Comparison of ENCODE assay signal across 15 mouse cellular contexts in genomic region chr3:122474796-122475195, GRCm38 (mm10).
A peak's percentile ranks its signal among the peaks of the same experiment; 100 is the strongest.
DNase-seq lines count a peak whose midpoint lies in the region; ATAC-seq and TF ChIP-seq lines count a peak whose summit lies in the region.
"Had no signal": no experiment of that assay in that cellular context is flagged by ENCODE, and none has a peak within 500 bp of the region (broad histone marks: within the 10 kb centered on the region; RNA-seq: fewer than 3 reads in every experiment).

No protein-coding gene starts in this region.

- H3K9ac ChIP-seq in hindbrain, embryonic 13.5 days = no peak overlapping the region
- no peak overlapping the region for H3K9ac ChIP-seq in forebrain, embryonic 12.5 days
- H3K9ac ChIP-seq in midbrain, embryonic 13.5 days (replicated peaks) = no peak overlapping the region
- no peak overlapping the region for H3K9ac ChIP-seq in kidney, embryonic 16.5 days (replicated peaks; ENCODE audit: low read length)
- H3K9ac ChIP-seq: kidney, embryonic 15.5 days; limb, embryonic 15.5 days; lung, embryonic 14.5 days; stomach, embryonic 15.5 days had no signal

- no peak for TF ChIP-seq CTCF in thymus, adult 2 months (IDR thresholded peaks at IDR 0.05; ENCODE audit: borderline replicate concordance, control insufficient read depth, extremely low read depth, insufficient read depth, low read length, poor library complexity)

- H3K27ac ChIP-seq in hindbrain, embryonic 10.5 days = peak overlapping the region; percentile 9; the same call in 1 of the 2 replicates
- no peak overlapping the region for H3K27ac ChIP-seq in hindbrain, embryonic 13.5 days
- H3K27ac ChIP-seq in forebrain, embryonic 12.5 days = peak overlapping the region; percentile 73; the same call in 1 of the 2 replicates
- peak overlapping the region; percentile 74; the same call in 1 of the 2 replicates for H3K27ac ChIP-seq in midbrain, embryonic 13.5 days
- no peak overlapping the region for H3K27ac ChIP-seq in kidney, embryonic 16.5 days (ENCODE audit: low read length)
- H3K27ac ChIP-seq in thymus, adult 2 months (ENCODE audit: control insufficient read depth, insufficient read depth, low read length) = no peak overlapping the region
- H3K27ac ChIP-seq: kidney, embryonic 15.5 days; limb, embryonic 15.5 days had no signal

- no peaks in the 10 kb centered on the region for H3K36me3 ChIP-seq in hindbrain, embryonic 10.5 days
- no peaks in the 10 kb centered on the region for H3K36me3 ChIP-seq in hindbrain, embryonic 13.5 days
- H3K36me3 ChIP-seq in forebrain, embryonic 12.5 days (replicated peaks) = no peaks in the 10 kb centered on the region
- H3K36me3 ChIP-seq in midbrain, embryonic 13.5 days = no peaks in the 10 kb centered on the region
- no peaks in the 10 kb centered on the region for H3K36me3 ChIP-seq in kidney, embryonic 16.5 days (ENCODE audit: insufficient read depth, low read length)
- no peaks in the 10 kb centered on the region for H3K36me3 ChIP-seq in thymus, adult 2 months (ENCODE audit: control insufficient read depth, insufficient read depth, low read length)
- H3K36me3 ChIP-seq: G1E; kidney, embryonic 15.5 days; limb, embryonic 15.5 days; stomach, embryonic 15.5 days had no signal

- peaks cover 65% of the 10 kb centered on the region for H3K4me1 ChIP-seq in hindbrain, embryonic 10.5 days (replicated peaks)
- H3K4me1 ChIP-seq in hindbrain, embryonic 13.5 days (replicated peaks) = peaks cover 53% of the 10 kb centered on the region
- peaks cover 64% of the 10 kb centered on the region for H3K4me1 ChIP-seq in forebrain, embryonic 12.5 days
- H3K4me1 ChIP-seq in midbrain, embryonic 13.5 days (replicated peaks) = peaks cover 62% of the 10 kb centered on the region
- H3K4me1 ChIP-seq in kidney, embryonic 16.5 days (ENCODE audit: insufficient read depth, low read length) = peaks cover 30% of the 10 kb centered on the region
- peaks cover 11% of the 10 kb centered on the region for H3K4me1 ChIP-seq in thymus, adult 2 months (replicated peaks; ENCODE audit: control insufficient read depth, insufficient read depth, low read length)

- no peaks in the 10 kb centered on the region for H3K27me3 ChIP-seq in hindbrain, embryonic 10.5 days (ENCODE audit: insufficient read depth, poor library complexity, severe bottlenecking)
- H3K27me3 ChIP-seq in hindbrain, embryonic 13.5 days = no peaks in the 10 kb centered on the region
- H3K27me3 ChIP-seq in forebrain, embryonic 12.5 days = no peaks in the 10 kb centered on the region
- no peaks in the 10 kb centered on the region for H3K27me3 ChIP-seq in midbrain, embryonic 13.5 days
- H3K27me3 ChIP-seq in kidney, embryonic 16.5 days (ENCODE audit: insufficient read depth, low read length) = no peaks in the 10 kb centered on the region
- H3K27me3 ChIP-seq in thymus, adult 2 months (ENCODE audit: control insufficient read depth, insufficient read depth, low read length) = no peaks in the 10 kb centered on the region
- H3K27me3 ChIP-seq: kidney, embryonic 15.5 days; limb, embryonic 15.5 days; stomach, embryonic 15.5 days had no signal

- no peak for TF ChIP-seq POLR2A in thymus, adult 2 months (IDR thresholded peaks at IDR 0.05; ENCODE audit: control insufficient read depth, extremely low read depth, insufficient read depth, low read length, poor library complexity)

- ATAC-seq in hindbrain, embryonic 13.5 days (ENCODE audit: low FRiP score) = no peak
- ATAC-seq in forebrain, embryonic 12.5 days (ENCODE audit: low FRiP score) = no peak; the same call in 1 of the 2 replicates
- ATAC-seq in midbrain, embryonic 13.5 days = no peak
- ATAC-seq in kidney, embryonic 16.5 days (ENCODE audit: low FRiP score, low TSS enrichment) = no peak

- 73% methylated on average over 4 of the region's 4 CpGs for WGBS in hindbrain, embryonic 10.5 days
- 75% methylated on average over 4 of the region's 4 CpGs for WGBS in hindbrain, embryonic 13.5 days
- WGBS in forebrain, embryonic 12.5 days = 82% methylated on average over 4 of the region's 4 CpGs
- 76% methylated on average over 4 of the region's 4 CpGs for WGBS in midbrain, embryonic 13.5 days
- WGBS in kidney, embryonic 16.5 days = 76% methylated on average over 4 of the region's 4 CpGs
- WGBS in thymus, adult 2 months = 76% methylated on average over 4 of the region's 4 CpGs

- no peaks in the 10 kb centered on the region for H3K9me3 ChIP-seq in hindbrain, embryonic 10.5 days
- no peaks in the 10 kb centered on the region for H3K9me3 ChIP-seq in hindbrain, embryonic 13.5 days
- no peaks in the 10 kb centered on the region for H3K9me3 ChIP-seq in forebrain, embryonic 12.5 days
- H3K9me3 ChIP-seq in midbrain, embryonic 13.5 days = no peaks in the 10 kb centered on the region
- H3K9me3 ChIP-seq in kidney, embryonic 16.5 days (ENCODE audit: low read length) = no peaks in the 10 kb centered on the region
- H3K9me3 ChIP-seq: G1E; kidney, embryonic 15.5 days; limb, embryonic 15.5 days; stomach, embryonic 15.5 days had no signal

- no peak overlapping the region for H3K4me2 ChIP-seq in hindbrain, embryonic 13.5 days
- H3K4me2 ChIP-seq in forebrain, embryonic 12.5 days = no peak overlapping the region
- H3K4me2 ChIP-seq in midbrain, embryonic 13.5 days (replicated peaks) = no peak overlapping the region
- no peak overlapping the region for H3K4me2 ChIP-seq in kidney, embryonic 16.5 days (replicated peaks; ENCODE audit: low read depth, low read length)
- H3K4me2 ChIP-seq: kidney, embryonic 15.5 days; limb, embryonic 15.5 days; stomach, embryonic 15.5 days had no signal

- DNase-seq in hindbrain, embryonic 10.5 days (ENCODE audit: low spot score) = no peak
- peak; percentile 65 for DNase-seq in ZHBTc4 (ENCODE audit: low read depth, low spot score)
- no peak for DNase-seq in thymus, adult 2 months
- DNase-seq in right cerebral cortex, adult 18-20 months = no peak
- DNase-seq: cerebellum, adult 18-20 months; retina, postnatal 1 day had no signal

- H3K4me3 ChIP-seq in hindbrain, embryonic 10.5 days = no peak overlapping the region
- no peak overlapping the region for H3K4me3 ChIP-seq in hindbrain, embryonic 13.5 days
- H3K4me3 ChIP-seq in forebrain, embryonic 12.5 days (replicated peaks) = no peak overlapping the region
- H3K4me3 ChIP-seq in midbrain, embryonic 13.5 days (replicated peaks) = no peak overlapping the region
- no peak overlapping the region for H3K4me3 ChIP-seq in kidney, embryonic 16.5 days (ENCODE audit: low read length)
- H3K4me3 ChIP-seq in thymus, adult 2 months (ENCODE audit: control insufficient read depth, insufficient read depth, low read length) = no peak overlapping the region
- H3K4me3 ChIP-seq: kidney, embryonic 15.5 days; limb, embryonic 15.5 days; stomach, embryonic 15.5 days had no signal

Comparison
In these comparisons a context has a peak if more than half of its experiments do, and no peak if none do; other contexts are left out.
1. H3K27ac ChIP-seq: peak in hindbrain, embryonic 10.5 days (single experiment), forebrain, embryonic 12.5 days (single experiment) and midbrain, embryonic 13.5 days (single experiment); none in hindbrain, embryonic 13.5 days (single experiment), kidney, embryonic 16.5 days (single experiment) and thymus, adult 2 months (single experiment).